Mouse (Mus musculus): ENCODE measurements at regions not wholly inside any gene's neighbourhood (a gene's known extent, or its start where the extent isn't known, plus 50 kb on each side); places are given as distances from the start of the nearest gene placed in this dataset.
A peak's percentile ranks its signal among the peaks of the same experiment; 100 is the strongest.

DNA sequence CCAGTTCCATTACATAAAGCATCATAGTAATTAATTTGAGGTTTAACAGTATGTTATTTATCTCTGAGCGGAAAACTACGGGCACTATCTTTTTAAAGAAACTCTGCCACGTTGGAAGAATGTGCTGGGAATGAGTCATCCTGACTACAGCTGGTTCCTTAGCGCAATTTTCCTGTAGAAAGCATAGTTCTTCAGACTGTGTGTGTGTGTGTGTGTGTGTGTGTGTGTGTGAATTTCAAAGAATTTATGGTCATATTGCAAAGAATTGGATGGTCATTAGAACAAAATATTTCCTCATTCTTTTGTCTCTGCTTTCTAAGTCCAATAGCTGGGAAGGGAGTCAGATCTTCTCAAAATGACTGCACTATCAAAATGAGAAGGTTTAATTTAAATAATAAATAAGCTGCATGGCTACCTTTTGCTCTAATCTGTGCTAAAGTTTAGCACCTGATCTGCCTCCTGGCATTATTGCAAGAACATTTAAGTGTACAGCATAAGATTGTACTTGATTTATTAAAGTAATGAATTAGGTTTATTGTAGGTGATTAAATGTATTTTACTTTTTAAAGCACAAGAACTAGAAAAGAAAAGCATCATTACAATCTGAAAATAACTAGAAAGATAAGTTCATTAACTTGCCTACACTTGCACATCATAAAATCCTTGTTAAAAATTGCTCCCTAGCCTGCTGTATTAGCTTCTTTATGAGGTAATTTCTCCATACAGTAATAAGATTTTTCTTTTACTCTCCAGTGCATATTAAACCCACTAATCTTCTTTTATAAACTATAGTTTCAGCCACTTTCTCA, 288.6 kb upstream of the Zic4 start:
- H3K27ac ChIP-seq (replicated peaks) = no peak overlapping the region
- no peak for ATAC-seq (ENCODE audit: low FRiP score, low read depth)
- H3K36me3 ChIP-seq = no peaks in the 10 kb centered on the region
- H3K27me3 ChIP-seq = 0 out of 2 replicates have a peak, but pooled peaks cover under 1% of the 10 kb centered on the region
- peaks cover 3% of the 10 kb centered on the region; the same call in 1 of the 2 replicates for H3K4me1 ChIP-seq
- H3K4me3 ChIP-seq = no peak overlapping the region
- H3K9me3 ChIP-seq = no peaks in the 10 kb centered on the region
- H3K4me2 ChIP-seq (replicated peaks) = no peak overlapping the region
- H3K9ac ChIP-seq (replicated peaks) = no peak overlapping the region
- 83% methylated on average over 4 of the region's 4 CpGs for WGBS

DNA sequence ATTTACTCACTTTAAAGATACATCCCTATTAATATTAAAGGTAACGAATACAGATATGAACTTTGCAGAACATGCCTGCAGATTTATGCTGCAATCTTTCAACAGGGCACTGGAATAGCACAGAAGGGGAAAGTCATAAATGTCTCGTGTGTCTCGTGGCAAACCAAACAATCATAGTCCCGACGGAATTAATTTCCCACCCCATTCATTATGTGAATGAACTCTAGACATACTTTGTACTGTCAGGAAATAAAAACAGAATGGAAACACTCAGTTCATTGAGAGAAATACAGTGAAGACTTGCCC, 288.1 kb upstream of the Zic4 start:
- Histone ChIP-seq H3K4me1 (peaks cover 3% of the 10 kb centered on the region; the same call in 1 of the 2 replicates), H3K36me3 (no peaks in the 10 kb centered on the region), H3K9ac (replicated peaks) (no peak overlapping the region), H3K4me3 (no peak overlapping the region), H3K9me3 (no peaks in the 10 kb centered on the region), H3K27me3 (0 out of 2 replicates have a peak, but pooled peaks cover 5% of the 10 kb centered on the region), H3K4me2 (replicated peaks) (no peak overlapping the region), H3K27ac (replicated peaks) (no peak overlapping the region)
- no peak for ATAC-seq (ENCODE audit: low FRiP score, low read depth)
- WGBS = 64% methylated on average over 5 of the region's 5 CpGs

DNA sequence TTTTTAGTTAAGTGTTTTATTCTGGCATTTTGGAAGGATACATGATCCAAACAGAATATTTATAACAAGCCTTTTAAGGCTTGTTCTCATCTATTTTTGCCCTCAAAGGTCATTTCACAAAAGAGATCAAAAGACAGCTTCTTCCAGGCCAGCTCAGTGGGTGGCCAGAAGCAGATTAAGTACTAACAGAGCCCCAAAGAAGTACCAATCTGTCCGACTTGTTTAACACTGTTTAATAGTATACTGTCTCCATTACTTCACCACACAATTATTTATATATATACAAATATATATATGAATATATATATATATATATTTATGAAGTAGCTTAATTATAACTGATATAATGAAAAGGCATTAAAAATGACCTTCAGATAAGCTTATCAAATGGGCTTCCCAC, 284.7 kb upstream of the Zic4 start:
- no peak overlapping the region for H3K4me3 ChIP-seq
- 8% methylated on average over 1 of the region's 1 CpGs for WGBS
- H3K4me1 ChIP-seq = peaks cover 3% of the 10 kb centered on the region; the same call in 1 of the 2 replicates
- H3K27ac ChIP-seq (replicated peaks) = no peak overlapping the region
- H3K27me3 ChIP-seq = 0 out of 2 replicates have a peak, but pooled peaks cover 5% of the 10 kb centered on the region
- H3K9ac ChIP-seq (replicated peaks) = no peak overlapping the region
- H3K36me3 ChIP-seq = no peaks in the 10 kb centered on the region
- no peak overlapping the region for H3K4me2 ChIP-seq (replicated peaks)
- ATAC-seq (ENCODE audit: low FRiP score, low read depth) = 0 out of 2 replicates have a peak, but pooled peaks have one; percentile 49
- no peaks in the 10 kb centered on the region for H3K9me3 ChIP-seq

DNA sequence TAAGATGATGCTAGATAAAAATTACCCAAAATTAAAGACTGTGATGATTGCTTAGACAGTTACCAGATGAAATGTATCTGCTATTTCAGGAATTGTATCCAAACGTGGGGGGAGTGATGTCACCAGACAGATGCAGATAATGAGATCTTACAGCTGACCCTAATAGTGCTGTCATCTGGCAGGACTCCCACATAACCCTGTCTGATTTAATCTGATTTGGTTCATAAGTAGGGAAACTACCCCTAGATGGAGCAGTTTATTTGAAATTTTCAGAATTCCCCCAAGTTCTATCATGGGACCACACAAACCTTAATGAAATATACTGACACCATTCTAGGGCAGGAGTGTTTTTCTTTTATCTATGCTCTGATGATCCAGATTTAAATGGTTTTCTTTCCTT, 278.4 kb upstream of the Zic4 start:
- Histone ChIP-seq H3K9me3 (no peaks in the 10 kb centered on the region), H3K36me3 (no peaks in the 10 kb centered on the region), H3K27me3 (0 out of 2 replicates have a peak, but pooled peaks cover 2% of the 10 kb centered on the region), H3K4me1 (no peaks in the 10 kb centered on the region), H3K4me3 (no peak overlapping the region), H3K4me2 (replicated peaks) (no peak overlapping the region), H3K27ac (replicated peaks) (no peak overlapping the region), H3K9ac (replicated peaks) (no peak overlapping the region)
- 39% methylated on average over 1 of the region's 1 CpGs for WGBS
- ATAC-seq (ENCODE audit: low FRiP score, low read depth) = no peak

DNA sequence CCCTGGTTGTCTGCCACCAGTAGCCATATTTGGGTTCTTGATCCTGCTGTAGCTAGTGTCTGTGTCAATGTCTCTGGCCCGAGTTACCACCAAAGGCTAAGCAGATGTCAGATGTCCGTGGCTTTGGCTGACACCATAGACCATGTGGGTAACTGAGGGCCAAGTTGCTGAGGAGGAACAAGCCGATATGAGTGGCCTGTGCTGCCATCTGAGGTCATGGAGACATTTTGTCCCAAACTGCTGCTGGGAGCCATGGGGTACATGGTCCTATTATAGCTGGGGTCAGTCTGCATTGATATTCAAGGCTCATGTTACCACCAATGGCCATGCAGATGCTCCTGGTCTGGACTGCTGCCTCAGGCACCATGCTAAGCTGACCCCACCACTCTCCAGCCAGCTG, 276.3 kb upstream of the Zic4 start:
- no peak overlapping the region for H3K27ac ChIP-seq (replicated peaks)
- H3K9ac ChIP-seq (replicated peaks) = no peak overlapping the region
- H3K36me3 ChIP-seq = no peaks in the 10 kb centered on the region
- no peaks in the 10 kb centered on the region for H3K27me3 ChIP-seq
- no peak overlapping the region for H3K4me3 ChIP-seq
- no peaks in the 10 kb centered on the region for H3K9me3 ChIP-seq
- no peak for ATAC-seq (ENCODE audit: low FRiP score, low read depth)
- 84% methylated on average over 3 of the region's 3 CpGs for WGBS
- no peak overlapping the region for H3K4me2 ChIP-seq (replicated peaks)
- no peaks in the 10 kb centered on the region for H3K4me1 ChIP-seq

DNA sequence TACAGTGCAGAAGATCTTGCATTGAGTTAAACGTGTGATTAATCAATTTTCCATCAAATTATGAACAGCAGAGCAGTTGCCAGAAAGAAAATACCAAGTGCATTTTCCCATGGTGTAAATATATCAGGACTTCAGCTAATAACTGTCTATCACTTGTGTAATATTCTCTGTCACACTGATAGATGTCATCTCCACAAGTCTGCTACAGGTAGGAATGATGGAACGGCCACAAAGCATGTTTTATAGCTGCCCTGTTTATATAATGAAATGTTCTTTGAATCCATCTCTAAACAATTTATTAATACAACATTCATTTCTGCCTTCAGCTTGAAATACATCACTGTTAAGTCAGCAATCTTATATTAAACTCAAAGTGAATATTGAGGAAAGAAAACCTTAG, 272.9 kb upstream of the Zic4 start:
- Histone ChIP-seq H3K27ac (replicated peaks) (no peak overlapping the region), H3K9me3 (no peaks in the 10 kb centered on the region), H3K4me1 (no peaks in the 10 kb centered on the region), H3K4me2 (replicated peaks) (no peak overlapping the region), H3K4me3 (no peak overlapping the region), H3K9ac (replicated peaks) (no peak overlapping the region), H3K27me3 (no peaks in the 10 kb centered on the region), H3K36me3 (no peaks in the 10 kb centered on the region)
- no peak for ATAC-seq (ENCODE audit: low FRiP score, low read depth)
- 73% methylated on average over 2 of the region's 2 CpGs for WGBS

DNA sequence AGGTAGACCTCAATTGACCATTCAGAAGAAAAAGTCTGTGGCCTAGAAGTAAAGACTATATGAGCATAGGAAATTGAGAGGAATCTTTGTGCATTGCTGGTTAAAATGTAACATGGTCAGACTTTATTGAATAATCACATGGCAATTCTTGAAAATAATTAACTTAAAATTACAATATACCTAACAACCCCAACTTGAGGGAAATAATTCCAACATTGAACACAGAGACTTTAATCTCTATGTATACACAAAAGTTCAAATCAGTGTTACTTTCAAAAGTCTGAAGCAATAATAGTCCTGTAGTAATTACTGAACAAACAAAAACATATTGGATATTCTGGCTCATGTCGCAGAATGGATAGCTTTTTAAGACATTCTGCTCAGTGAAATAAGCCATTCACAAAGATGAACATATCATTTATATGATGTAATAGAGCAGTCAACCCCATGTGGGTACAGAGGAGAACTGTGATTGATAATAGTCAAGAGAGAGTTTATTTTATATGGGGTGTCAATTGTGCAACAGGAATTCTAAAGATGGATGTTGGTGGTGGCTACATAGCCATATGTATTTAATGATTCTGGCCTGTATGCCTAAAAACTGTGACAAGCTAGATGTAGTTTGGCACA, 270.7 kb upstream of the Zic4 start:
- WGBS = 85% methylated on average over 1 of the region's 1 CpGs

DNA sequence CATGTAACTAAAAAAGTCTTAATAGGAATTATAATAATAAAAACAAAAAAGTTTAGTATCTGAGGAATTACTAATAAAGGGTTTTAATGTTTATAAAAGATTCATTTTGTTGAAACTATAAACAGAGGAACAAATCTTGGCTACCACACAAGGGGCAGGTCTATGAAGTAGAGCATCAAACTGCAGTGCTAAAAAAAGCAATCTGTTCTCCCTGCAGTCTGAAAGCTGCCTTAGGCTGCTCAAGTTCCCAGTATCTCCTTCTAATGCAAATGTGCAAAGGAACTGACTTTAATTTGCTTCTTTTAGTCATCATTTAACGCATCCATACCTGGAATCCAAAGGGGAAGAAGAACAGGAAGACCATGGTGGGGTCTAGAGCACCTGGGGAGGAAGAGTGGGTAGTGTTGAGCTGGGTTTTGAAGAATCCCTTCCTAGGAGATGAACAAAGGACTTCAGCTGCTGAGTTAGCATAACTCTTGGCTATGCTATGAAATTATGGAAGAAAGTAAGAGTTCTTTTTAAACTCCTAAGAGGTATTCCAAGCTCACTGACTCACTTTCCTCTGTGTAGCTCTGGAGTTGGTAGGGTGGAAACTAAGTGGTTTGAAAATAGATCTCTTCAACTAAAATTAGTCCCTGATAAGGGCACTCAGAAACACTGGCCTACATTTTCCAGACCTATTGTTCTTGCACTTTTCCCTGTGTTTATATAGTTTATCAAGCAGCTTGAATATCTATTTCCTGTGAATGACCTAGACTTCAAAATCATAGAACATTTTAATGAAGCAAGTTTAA, 260.4 kb upstream of the Zic4 start:
- Histone ChIP-seq H3K4me3 (no peak overlapping the region), H3K9me3 (no peaks in the 10 kb centered on the region), H3K4me2 (replicated peaks) (no peak overlapping the region), H3K36me3 (no peaks in the 10 kb centered on the region), H3K9ac (replicated peaks) (no peak overlapping the region), H3K27me3 (no peaks in the 10 kb centered on the region), H3K4me1 (no peaks in the 10 kb centered on the region), H3K27ac (replicated peaks) (no peak overlapping the region)
- 50% methylated on average over 1 of the region's 1 CpGs for WGBS
- ATAC-seq (ENCODE audit: low FRiP score, low read depth) = no peak

More for the DNA sequence above, 270.7 kb upstream of the Zic4 start:
- no peaks in the 10 kb centered on the region for H3K4me1 ChIP-seq
- H3K9me3 ChIP-seq = no peaks in the 10 kb centered on the region
- H3K27ac ChIP-seq (replicated peaks) = no peak overlapping the region
- H3K9ac ChIP-seq (replicated peaks) = no peak overlapping the region
- no peaks in the 10 kb centered on the region for H3K36me3 ChIP-seq
- H3K4me2 ChIP-seq (replicated peaks) = no peak overlapping the region
- ATAC-seq (ENCODE audit: low FRiP score, low read depth) = no peak
- no peaks in the 10 kb centered on the region for H3K27me3 ChIP-seq
- no peak overlapping the region for H3K4me3 ChIP-seq

DNA sequence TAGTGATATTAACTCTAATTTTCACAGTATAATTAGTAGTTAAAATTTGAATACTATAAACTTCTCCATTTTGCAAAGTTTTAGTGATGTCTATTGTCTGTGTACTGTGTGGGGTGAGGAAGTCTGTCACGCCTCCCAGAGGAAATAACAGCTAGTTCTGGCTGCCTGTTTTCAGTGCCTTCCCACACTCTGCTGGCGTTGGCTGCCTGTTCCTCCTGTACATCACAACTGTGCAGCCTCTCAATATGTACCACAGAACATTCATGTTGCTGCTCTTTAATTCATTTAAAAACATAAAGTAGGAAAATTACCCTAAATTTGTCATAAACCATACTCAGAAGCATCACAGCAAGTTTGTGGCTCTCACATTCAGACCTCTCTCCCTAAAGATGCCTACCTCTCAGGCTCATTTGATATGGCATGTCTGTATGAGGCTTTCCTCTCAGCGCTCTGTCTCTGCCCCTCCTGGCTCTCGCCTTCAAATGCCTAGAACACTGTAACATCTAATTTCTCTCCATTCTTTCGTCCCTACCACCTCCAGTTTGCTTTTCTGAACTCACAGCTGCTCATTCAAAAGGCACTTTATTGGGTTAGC, 239.7 kb upstream of the Zic4 start:
- Histone ChIP-seq H3K9me3 (no peaks in the 10 kb centered on the region), H3K4me1 (no peaks in the 10 kb centered on the region), H3K9ac (replicated peaks) (no peak overlapping the region), H3K4me3 (no peak overlapping the region), H3K27me3 (no peaks in the 10 kb centered on the region), H3K27ac (replicated peaks) (no peak overlapping the region), H3K36me3 (no peaks in the 10 kb centered on the region), H3K4me2 (replicated peaks) (no peak overlapping the region)
- ATAC-seq (ENCODE audit: low FRiP score, low read depth) = no peak
- 80% methylated on average over 5 of the region's 5 CpGs for WGBS

DNA sequence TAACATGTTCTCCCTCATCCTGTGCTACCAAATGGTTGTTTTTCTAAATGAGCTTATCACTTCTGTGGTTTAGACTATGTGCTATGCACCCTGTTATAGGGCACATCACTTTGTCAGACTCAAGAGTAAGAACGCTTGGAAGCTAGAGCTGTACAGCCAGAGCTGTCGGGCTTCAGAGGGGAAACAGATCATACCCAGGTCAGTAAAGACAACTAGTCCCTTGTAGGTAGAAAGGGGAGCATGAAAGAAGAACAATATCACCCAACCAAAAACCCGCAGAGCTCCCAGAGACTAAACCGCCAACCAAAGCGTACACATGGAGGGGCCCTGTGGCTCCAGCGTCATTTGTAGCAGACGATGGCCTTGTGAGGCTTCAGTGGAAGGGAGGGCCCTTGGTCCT, 239.0 kb upstream of the Zic4 start:
- Histone ChIP-seq H3K27ac (replicated peaks) (no peak overlapping the region), H3K9me3 (no peaks in the 10 kb centered on the region), H3K27me3 (no peaks in the 10 kb centered on the region), H3K36me3 (no peaks in the 10 kb centered on the region), H3K4me3 (no peak overlapping the region), H3K4me2 (replicated peaks) (no peak overlapping the region), H3K9ac (replicated peaks) (no peak overlapping the region), H3K4me1 (no peaks in the 10 kb centered on the region)
- WGBS = 85% methylated on average over 7 of the region's 7 CpGs
- ATAC-seq (ENCODE audit: low FRiP score, low read depth) = no peak

DNA sequence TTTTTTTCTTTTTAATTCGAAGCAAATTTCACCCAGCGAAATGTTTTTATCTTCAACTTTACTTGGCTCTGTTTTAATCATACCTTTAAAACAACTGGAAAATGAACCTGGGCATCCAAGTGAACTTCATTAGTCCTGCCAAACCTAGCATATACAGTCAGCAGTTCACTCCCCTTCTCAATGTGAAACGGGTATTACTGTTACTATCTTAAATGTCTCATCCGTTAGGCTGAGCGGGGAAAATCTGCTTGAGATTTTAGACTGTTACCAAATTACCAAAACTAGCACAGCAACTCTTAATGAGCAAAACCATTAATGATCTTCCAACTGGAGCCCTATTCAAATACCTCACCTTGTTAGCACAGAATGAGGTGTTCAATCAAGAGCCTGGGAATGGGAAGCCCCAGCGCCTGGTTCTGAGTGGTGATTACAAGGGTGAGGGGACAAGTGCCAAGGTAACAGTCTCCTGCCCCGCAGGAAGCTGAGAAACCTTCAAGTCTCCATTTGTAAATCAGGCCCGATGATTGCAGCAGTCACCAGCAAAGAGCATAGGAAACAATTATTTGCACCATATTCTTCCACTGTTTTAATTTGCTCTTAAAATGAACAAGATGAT, 235.5 kb upstream of the Zic4 start:
- Histone ChIP-seq H3K9ac (replicated peaks) (no peak overlapping the region), H3K4me2 (replicated peaks) (no peak overlapping the region), H3K4me3 (no peak overlapping the region), H3K9me3 (no peaks in the 10 kb centered on the region), H3K27me3 (no peaks in the 10 kb centered on the region), H3K36me3 (no peaks in the 10 kb centered on the region), H3K27ac (replicated peaks) (no peak overlapping the region), H3K4me1 (no peaks in the 10 kb centered on the region)
- 62% methylated on average over 8 of the region's 8 CpGs for WGBS
- ATAC-seq (ENCODE audit: low FRiP score, low read depth) = peak; percentile 49; the same call in 1 of the 2 replicates

All from midbrain, embryonic 12.5 days (tissue).